Mouse (Mus musculus): ENCODE data around the gene Cage1.

DNA sequence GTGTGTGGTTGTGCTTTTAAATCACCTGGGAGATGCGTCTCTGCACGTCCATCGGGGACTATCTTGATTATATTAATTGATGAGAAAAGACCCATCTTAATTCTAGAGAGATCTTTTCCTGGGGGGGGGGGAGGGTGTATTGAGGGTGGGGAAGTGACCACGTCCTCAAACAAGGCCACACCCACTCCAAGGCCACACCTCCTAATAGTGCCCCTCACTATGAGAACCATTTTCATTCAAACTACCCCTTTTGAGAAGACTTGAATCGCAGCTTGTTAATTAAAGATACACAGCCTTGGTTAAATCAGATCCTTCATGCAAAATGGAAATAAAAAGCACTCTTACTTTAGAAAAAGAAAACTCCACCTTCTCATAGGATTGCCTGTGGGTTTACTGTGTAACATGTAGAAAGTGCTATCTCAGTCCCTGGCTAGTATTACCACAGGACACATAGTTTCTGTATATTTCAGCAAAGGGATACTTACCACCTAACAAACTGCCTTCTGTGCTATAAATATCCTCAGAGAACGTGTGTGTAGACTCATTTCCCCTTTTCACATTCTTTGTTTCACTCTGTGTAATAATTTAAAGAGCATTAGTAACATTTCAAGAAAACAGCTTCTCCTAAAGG, 9.1 kb downstream of the Cage1 start:
- TF ChIP-seq CTCF (IDR thresholded peaks at IDR 0.05) (no peak), POLR2A (IDR thresholded peaks at IDR 0.05; ENCODE audit: insufficient read depth, low read depth, low read length) (no peak)

Measured in heart, adult 2 months (tissue).